Mouse (Mus musculus) embryonic facial prominence, embryonic 11.5 days (tissue): ENCODE data around the gene Tmsb4x. TPM values are rescaled to one million over a fixed set of nuclear protein-coding genes. Genes with fewer than 3 reads are reported as not detected.

Experiments
- ATAC-seq: fragments of 200-750 bp; cut with Nextera tagmentation; replicated peaks from 2 replicates; pipeline ENCODE4 v1.8.0; 2017; ENCODE audit warnings: low read depth; ENCODE audit not compliant: insufficient number of reproducible peaks, low FRiP score, low TSS enrichment
- DNase-seq: peaks from one replicate; pipeline ENCODE4 v3.0.0-alpha.2; 2015; ENCODE audit warnings: low spot score
- H3K27ac ChIP-seq: fragments of 300-500 bp; sonication (generic); replicated peaks from 2 replicates; pipeline ENCODE4 v1.5.1; 2014; ENCODE audit warnings: mild to moderate bottlenecking, low read depth, low read length, control low read depth
- H3K27me3 ChIP-seq: fragments of 300-500 bp; sonication (generic); 2 replicates; pipeline ENCODE4 v1.6.1; 2014; ENCODE audit warnings: mild to moderate bottlenecking, low read length, moderate library complexity, mixed read lengths; ENCODE audit not compliant: control insufficient read depth, insufficient read depth
- H3K36me3 ChIP-seq: fragments of 300-500 bp; sonication (generic); replicated peaks from 2 replicates; pipeline ENCODE4 v1.6.1; 2014; ENCODE audit warnings: low read depth, mild to moderate bottlenecking, low read length, moderate library complexity, mixed read lengths; ENCODE audit not compliant: control insufficient read depth, insufficient read depth
- H3K4me1 ChIP-seq: fragments of 300-500 bp; sonication (generic); 2 replicates; pipeline ENCODE4 v1.6.1; 2014; ENCODE audit warnings: low read length, mixed read lengths; ENCODE audit not compliant: control insufficient read depth, insufficient read depth
- H3K4me2 ChIP-seq: fragments of 300-500 bp; sonication (generic); 2 replicates; pipeline ENCODE4 v1.6.1; 2014; ENCODE audit warnings: low read depth, mild to moderate bottlenecking, control low read depth, low read length, moderate library complexity
- H3K4me3 ChIP-seq: fragments of 300-500 bp; sonication (generic); 2 replicates; pipeline ENCODE4 v1.5.1; 2014; ENCODE audit warnings: low read depth, low read length, control low read depth
- H3K9ac ChIP-seq: fragments of 300-500 bp; sonication (generic); replicated peaks from 2 replicates; pipeline ENCODE4 v1.6.1; 2014; ENCODE audit warnings: mild to moderate bottlenecking, control low read depth, low read length
- H3K9me3 ChIP-seq: fragments of 300-500 bp; sonication (generic); replicated peaks from 2 replicates; pipeline ENCODE4 v1.6.1; 2016; ENCODE audit warnings: mild to moderate bottlenecking, low read length, inconsistent platforms, mixed read lengths; ENCODE audit not compliant: control insufficient read depth
- WGBS: fragments of 180-500 bp; shearing (Covaris S2); extraction: QIAGEN DNeasy Blood & Tissue Kit; methylation state at CpG from one replicate; pipeline ENCODE4 v1.1.7; 2014; 5-methylcytosine and 5-hydroxymethylcytosine counted together
- polyA plus RNA-seq: library from polyadenylated mRNA; unstranded; fragments of >200 nt; fragmentation: Nextera tagmentation; extraction: Ambion mirVana; gene quantifications from 2 replicates; pipeline ENCODE4 v1.2.1, GENCODE M21; 2014

Gene Tmsb4x
- polyA plus RNA-seq, 1 experiment from 2014 or later = 3,139 TPM

GRCm38 (mm10) chrX:167227138-167227537 lies 18.0 kb upstream of the Tmsb4x start:
- Histone ChIP-seq H3K4me1 (no peaks in the 10 kb centered on the region), H3K9ac (no peak overlapping the region), H3K4me3 (no peak overlapping the region), H3K27ac (no peak overlapping the region), H3K36me3 (no peaks in the 10 kb centered on the region), H3K27me3 (no peaks in the 10 kb centered on the region), H3K9me3 (no peaks in the 10 kb centered on the region), H3K4me2 (no peak overlapping the region)
- 76% methylated on average over 7 of the region's 7 CpGs for WGBS
- ATAC-seq = no peak
- DNase-seq = no peak

DNA sequence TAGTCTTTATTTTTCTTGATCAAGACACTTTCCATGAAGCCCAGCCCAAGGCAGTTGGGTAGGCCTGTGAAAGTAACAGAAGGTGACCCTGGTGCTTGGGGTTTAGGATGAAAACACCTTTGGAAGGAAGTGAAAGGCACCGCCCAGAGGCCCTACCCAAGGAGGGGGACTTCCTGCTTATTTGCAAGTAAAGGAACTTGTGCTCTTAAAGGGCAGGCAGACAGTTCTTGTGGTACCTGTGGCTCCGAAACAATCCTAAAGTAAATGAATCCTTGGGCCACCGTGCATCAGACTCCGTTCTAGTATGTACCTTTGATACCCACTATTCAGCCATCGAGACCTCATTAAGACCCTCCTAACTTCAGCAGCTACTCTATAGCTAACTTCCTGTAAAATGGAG lies 17.5 kb upstream of the Tmsb4x start:
- no peak for ATAC-seq
- no peak overlapping the region for H3K4me2 ChIP-seq
- no peaks in the 10 kb centered on the region for H3K9me3 ChIP-seq
- no peak overlapping the region for H3K4me3 ChIP-seq
- no peaks in the 10 kb centered on the region for H3K27me3 ChIP-seq
- DNase-seq = no peak
- H3K4me1 ChIP-seq = no peaks in the 10 kb centered on the region
- no peak overlapping the region for H3K9ac ChIP-seq
- no peak overlapping the region for H3K27ac ChIP-seq
- 92% methylated on average over 5 of the region's 5 CpGs for WGBS
- no peaks in the 10 kb centered on the region for H3K36me3 ChIP-seq

DNA sequence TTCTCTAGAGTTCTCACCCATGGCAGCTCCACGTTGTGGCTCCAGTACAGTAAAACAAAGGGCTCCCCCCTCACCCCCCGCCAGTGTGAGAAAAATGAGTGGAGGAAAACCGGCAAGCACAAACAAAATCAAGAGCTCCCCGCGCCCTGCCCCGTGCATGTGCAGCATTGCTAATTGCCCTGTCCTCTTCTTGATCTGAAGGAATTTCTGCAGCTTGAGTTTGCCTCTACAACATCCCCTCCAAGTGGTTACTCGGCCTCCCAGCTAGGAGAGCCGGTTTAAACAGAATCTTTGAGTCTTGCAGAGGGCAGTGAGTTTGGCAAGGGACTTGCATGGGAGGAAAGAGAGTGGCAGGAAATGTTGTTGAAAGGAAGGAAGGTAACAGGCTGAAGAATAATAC lies 3.6 kb upstream of the Tmsb4x start:
- Histone ChIP-seq H3K27ac (no peak overlapping the region), H3K9me3 (no peaks in the 10 kb centered on the region), H3K4me3 (no peak overlapping the region), H3K4me2 (no peak overlapping the region), H3K4me1 (no peaks in the 10 kb centered on the region), H3K9ac (no peak overlapping the region; the same call in 1 of the 2 replicates), H3K27me3 (peaks cover 3% of the 10 kb centered on the region; the same call in 1 of the 2 replicates), H3K36me3 (no peaks in the 10 kb centered on the region)
- 29% methylated on average over 8 of the region's 8 CpGs for WGBS
- peak; percentile 66 for ATAC-seq
- peak; percentile 53 for DNase-seq

GRCm38 (mm10) chrX:167211871-167212555 lies 2.9 kb upstream of the Tmsb4x start:
- Histone ChIP-seq H3K36me3 (no peaks in the 10 kb centered on the region), H3K9me3 (no peaks in the 10 kb centered on the region), H3K4me1 (no peaks in the 10 kb centered on the region), H3K9ac (no peak overlapping the region), H3K27ac (no peak overlapping the region), H3K4me3 (no peak overlapping the region), H3K4me2 (no peak overlapping the region), H3K27me3 (peaks cover 3% of the 10 kb centered on the region; the same call in 1 of the 2 replicates)
- ATAC-seq (peak; percentile 66; the same call in 1 of the 2 replicates), DNase-seq (peak; percentile 6)
- 53% methylated on average over 9 of the region's 9 CpGs for WGBS

GRCm38 (mm10) chrX:167210319-167210728 lies 1.2 kb upstream of the Tmsb4x start:
- Histone ChIP-seq H3K36me3 (no peaks in the 10 kb centered on the region), H3K9ac (no peak overlapping the region), H3K4me3 (no peak overlapping the region), H3K27me3 (peaks cover 3% of the 10 kb centered on the region; the same call in 1 of the 2 replicates), H3K4me1 (no peaks in the 10 kb centered on the region), H3K9me3 (no peaks in the 10 kb centered on the region), H3K27ac (no peak overlapping the region), H3K4me2 (no peak overlapping the region)
- no peak for ATAC-seq
- no peak for DNase-seq
- WGBS = 48% methylated on average over 6 of the region's 6 CpGs

GRCm38 (mm10) chrX:167209828-167210227 lies 713 bp upstream of the Tmsb4x start:
- Histone ChIP-seq H3K27me3 (peaks cover 3% of the 10 kb centered on the region; the same call in 1 of the 2 replicates), H3K4me1 (no peaks in the 10 kb centered on the region), H3K9me3 (no peaks in the 10 kb centered on the region), H3K36me3 (no peaks in the 10 kb centered on the region), H3K9ac (no peak overlapping the region), H3K4me2 (no peak overlapping the region; the same call in 1 of the 2 replicates), H3K4me3 (no peak overlapping the region), H3K27ac (no peak overlapping the region)
- DNase-seq (peak; percentile 1), ATAC-seq (no peak)
- whole genome bisulfite sequencing = 66% methylated on average over 8 of the region's 8 CpGs

DNA sequence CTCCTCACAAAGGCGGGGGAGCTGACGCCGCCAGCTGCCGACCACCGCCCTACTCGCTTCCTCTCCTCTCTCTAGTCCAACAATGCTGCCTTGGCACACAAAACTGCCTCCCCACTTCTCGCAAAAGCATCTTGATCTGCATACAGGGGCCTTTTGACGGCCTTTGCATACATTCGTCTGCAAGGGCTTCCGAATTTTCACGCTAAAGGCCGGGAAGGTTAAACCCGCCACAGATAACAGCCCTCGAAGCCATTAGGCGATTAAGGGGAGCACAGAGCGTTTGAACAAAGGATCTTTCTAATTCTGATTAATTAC lies 652 bp downstream of the Tmsb4x start:
- Histone ChIP-seq H3K4me2 (peak overlapping the region; percentile 39), H3K36me3 (no peaks in the 10 kb centered on the region), H3K9ac (peak overlapping the region; percentile 74), H3K27ac (peak overlapping the region; percentile 65; the same call in 1 of the 2 replicates), H3K4me3 (peak overlapping the region; percentile 59), H3K4me1 (no peaks in the 10 kb centered on the region), H3K27me3 (peaks cover 3% of the 10 kb centered on the region; the same call in 1 of the 2 replicates), H3K9me3 (no peaks in the 10 kb centered on the region)
- DNase-seq (peak; percentile 55), ATAC-seq (no peak)
- 22% methylated on average over 16 of the region's 16 CpGs for WGBS

DNA sequence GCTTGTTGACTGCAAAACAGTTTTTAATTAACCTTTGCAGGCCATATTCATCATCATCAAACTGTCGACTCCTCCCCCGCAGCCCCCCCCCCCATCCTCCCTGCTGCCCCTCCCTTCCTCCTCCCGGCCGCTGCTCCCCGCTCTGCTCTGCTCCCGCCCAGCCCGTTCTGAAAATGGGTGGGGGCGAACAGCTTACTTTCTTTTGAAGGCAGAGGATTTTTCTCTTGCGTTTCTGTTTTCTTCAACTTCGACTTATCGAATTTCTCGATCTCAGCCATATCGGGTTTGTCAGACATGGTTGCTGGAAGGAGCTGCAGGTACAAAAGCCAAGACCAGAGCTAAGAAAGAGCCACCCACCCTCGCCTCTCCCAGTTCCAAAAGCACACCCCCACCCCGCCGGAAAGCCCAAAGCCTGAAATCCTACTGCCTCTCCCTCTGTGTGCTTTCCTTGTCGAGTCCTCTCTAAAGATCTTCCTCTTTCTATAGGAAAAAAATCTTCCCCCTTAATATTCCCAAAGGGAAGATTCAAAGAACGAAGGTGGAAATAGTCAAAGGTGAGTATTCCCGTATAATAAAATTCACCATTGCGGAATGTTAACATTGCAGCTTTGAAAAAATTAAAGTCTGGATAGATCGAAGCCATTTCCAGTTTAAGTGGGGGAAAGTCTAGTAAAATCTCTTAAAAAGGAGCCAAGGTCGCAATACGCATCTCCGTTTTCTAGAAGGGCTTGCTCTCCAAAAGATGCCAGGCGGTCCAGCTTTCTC lies 1.2 kb downstream of the Tmsb4x start:
- Histone ChIP-seq H3K4me2 (peak overlapping the region; percentile 39), H3K4me1 (no peaks in the 10 kb centered on the region), H3K4me3 (peak overlapping the region; percentile 59), H3K36me3 (no peaks in the 10 kb centered on the region), H3K27ac (peak overlapping the region; percentile 65), H3K9me3 (no peaks in the 10 kb centered on the region), H3K9ac (peak overlapping the region; percentile 74), H3K27me3 (peaks cover 3% of the 10 kb centered on the region; the same call in 1 of the 2 replicates)
- DNase-seq (peak; percentile 34), ATAC-seq (no peak; the same call in 1 of the 2 replicates)
- WGBS = 22% methylated on average over 24 of the region's 25 CpGs
